9 mouse cellular contexts compared by ENCODE assay signal in the genomic region with DNA sequence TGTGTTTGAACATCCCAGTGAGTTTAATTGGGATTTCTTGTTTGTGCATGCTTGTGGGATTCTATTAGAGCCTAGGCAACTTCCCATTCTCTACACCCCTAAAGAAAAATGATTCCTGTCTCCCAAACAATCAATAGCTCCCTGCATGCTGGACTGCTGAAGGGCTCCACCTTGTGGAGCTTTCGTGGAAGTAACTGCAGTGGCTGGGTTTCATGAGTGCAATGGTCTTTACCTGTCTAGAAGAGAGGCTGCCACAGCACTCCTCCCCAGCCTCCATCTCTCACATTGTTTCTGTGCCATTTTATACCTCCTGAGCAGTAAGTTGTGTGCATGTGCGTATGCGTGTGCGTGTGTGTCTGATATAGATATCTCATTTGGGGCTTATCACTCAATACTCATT. TPM values are rescaled to one million over a fixed set of nuclear protein-coding genes. Genes with fewer than 3 reads are reported as not detected.
DNase-seq lines count a peak whose midpoint lies in the region; ATAC-seq and TF ChIP-seq lines count a peak whose summit lies in the region.
"Had no signal": no experiment of that assay in that cellular context is flagged by ENCODE, and none has a peak within 500 bp of the region (broad histone marks: within the 10 kb centered on the region; RNA-seq: fewer than 3 reads in every experiment).

No protein-coding gene starts in this region.

- no peaks in the 10 kb centered on the region for H3K79me2 ChIP-seq in MEL (ENCODE audit: control insufficient read depth, insufficient read depth, low read length, poor library complexity)

- ATAC-seq in kidney, embryonic 15.5 days (replicated peaks; ENCODE audit: low FRiP score) = no peak
- peak; percentile 81 for ATAC-seq in frontal cortex, adult (ENCODE audit: low TSS enrichment)
- ATAC-seq in megakaryocyte progenitor cell, adult 5-6 weeks (replicated peaks; ENCODE audit: poor library complexity) = peak; percentile 87

- H3K36me3 ChIP-seq in kidney, embryonic 15.5 days = no peaks in the 10 kb centered on the region
- H3K36me3 ChIP-seq in MEL (ENCODE audit: control insufficient read depth in 1 of 2, insufficient read depth in 2 of 2, low read length in 2 of 2) = no peaks in the 10 kb centered on the region
- H3K36me3 ChIP-seq: embryonic facial prominence, embryonic 15.5 days had no signal

- no peak overlapping the region for H3K27ac ChIP-seq in kidney, embryonic 15.5 days
- H3K27ac ChIP-seq in MEL (ENCODE audit: control insufficient read depth, low read depth, low read length) = no peak overlapping the region
- H3K27ac ChIP-seq: embryonic facial prominence, embryonic 15.5 days had no signal

- TF ChIP-seq CTCF in MEL (IDR thresholded peaks at IDR 0.05 in 2 of 3, conservative IDR thresholded peaks at IDR 0.05 in 1 of 3; ENCODE audit: control insufficient read depth in 1 of 3, insufficient read depth in 1 of 3, low read depth in 2 of 3, low read length in 3 of 3, poor library complexity in 1 of 3, severe bottlenecking in 1 of 3) = peak; percentile 81 to 93 (median 91)

- no peaks in the 10 kb centered on the region for H3K27me3 ChIP-seq in kidney, embryonic 15.5 days
- no peaks in the 10 kb centered on the region for H3K27me3 ChIP-seq in MEL (ENCODE audit: control insufficient read depth in 1 of 2, insufficient read depth in 2 of 2, low read length in 2 of 2)
- H3K27me3 ChIP-seq: embryonic facial prominence, embryonic 15.5 days had no signal

- H3K9ac ChIP-seq in kidney, embryonic 15.5 days = no peak overlapping the region
- H3K9ac ChIP-seq in MEL (ENCODE audit: control insufficient read depth, low read depth, low read length, poor library complexity, severe bottlenecking) = no peak overlapping the region
- H3K9ac ChIP-seq: embryonic facial prominence, embryonic 15.5 days had no signal

- H3K4me3 ChIP-seq in kidney, embryonic 15.5 days (replicated peaks) = no peak overlapping the region
- no peak overlapping the region for H3K4me3 ChIP-seq in MEL (ENCODE audit: control insufficient read depth in 1 of 2, insufficient read depth in 1 of 2, low read depth in 2 of 2, low read length in 2 of 2)
- H3K4me3 ChIP-seq: embryonic facial prominence, embryonic 15.5 days had no signal

- no peak overlapping the region for H3K4me2 ChIP-seq in kidney, embryonic 15.5 days
- H3K4me2 ChIP-seq: embryonic facial prominence, embryonic 15.5 days had no signal

- DNase-seq in kidney, adult 11 months = peak; percentile 39
- DNase-seq in MEL (ENCODE audit: low read depth, low spot score) = peak; percentile 70
- DNase-seq in cerebellum, adult 11-12 months = peak; percentile 33
- DNase-seq in layer of hippocampus, adult 18-20 months (ENCODE audit: low spot score in 2 of 2) = peak; percentile 39 to 79
- peak; percentile 34 to 70 for DNase-seq in spleen, postnatal 4 days (ENCODE audit: low spot score in 2 of 2)

- H3K4me1 ChIP-seq in kidney, embryonic 15.5 days = no peaks in the 10 kb centered on the region
- no peaks in the 10 kb centered on the region for H3K4me1 ChIP-seq in MEL (ENCODE audit: control insufficient read depth in 1 of 2, insufficient read depth in 2 of 2, low read length in 2 of 2)
- H3K4me1 ChIP-seq: embryonic facial prominence, embryonic 15.5 days had no signal

- H3K9me3 ChIP-seq in kidney, embryonic 15.5 days (replicated peaks) = no peaks in the 10 kb centered on the region
- no peaks in the 10 kb centered on the region for H3K9me3 ChIP-seq in MEL (replicated peaks; ENCODE audit: insufficient read depth, low read length)
- H3K9me3 ChIP-seq: embryonic facial prominence, embryonic 15.5 days had no signal

- TF ChIP-seq RAD21 in MEL (IDR thresholded peaks at IDR 0.05; ENCODE audit: low read depth, low read length) = peak; percentile 86

- no peak for TF ChIP-seq POLR2A in MEL (IDR thresholded peaks at IDR 0.05; ENCODE audit: control insufficient read depth in 1 of 2, insufficient read depth in 1 of 2, low read depth in 1 of 2, low read length in 2 of 2, poor library complexity in 1 of 2)

- TF ChIP-seq EP300 in MEL (IDR thresholded peaks at IDR 0.05; ENCODE audit: low read depth in 1 of 2, low read length in 2 of 2) = no peak

- WGBS in kidney, embryonic 15.5 days = 37% methylated on average over 4 of the region's 4 CpGs

TF ChIP-seq in MEL, 35 proteins besides CTCF, POLR2A, EP300 and RAD21:
- TF ChIP-seq ZC3H11A (IDR thresholded peaks at IDR 0.05; ENCODE audit: low read depth, low read length) (peak; percentile 89), MAZ (IDR thresholded peaks at IDR 0.05; ENCODE audit: low read depth, low read length) (0 out of 2 replicates have a peak, but pooled peaks have one; percentile 39), CHD1 (IDR thresholded peaks at IDR 0.05; ENCODE audit: low read depth, low read length) (no peak), USF1 (IDR thresholded peaks at IDR 0.05; ENCODE audit: low read depth, low read length) (no peak), USF2 (IDR thresholded peaks at IDR 0.05; ENCODE audit: borderline replicate concordance in 1 of 2, insufficient read depth in 1 of 2, low read depth in 1 of 2, low read length in 2 of 2) (no peak), GATA1 (IDR thresholded peaks at IDR 0.05; ENCODE audit: low read depth, low read length) (no peak), MYC (IDR thresholded peaks at IDR 0.05; ENCODE audit: low read depth, low read length) (0 out of 2 replicates have a peak, but pooled peaks have one; percentile 38), MXI1 (IDR thresholded peaks at IDR 0.05; ENCODE audit: low read depth, low read length) (0 out of 2 replicates have a peak, but pooled peaks have one; percentile 20), SMC3 (IDR thresholded peaks at IDR 0.05; ENCODE audit: low read depth, low read length) (peak; percentile 97), HCFC1 (IDR thresholded peaks at IDR 0.05; ENCODE audit: low read depth, low read length) (no peak), ETS1 (IDR thresholded peaks at IDR 0.05; ENCODE audit: low read depth, low read length) (no peak), ZMIZ1 (IDR thresholded peaks at IDR 0.05; ENCODE audit: low read depth, low read length) (no peak), SIN3A (IDR thresholded peaks at IDR 0.05; ENCODE audit: low read length) (peak; percentile 33; the same call in 1 of the 2 replicates), BHLHE40 (IDR thresholded peaks at IDR 0.05; ENCODE audit: borderline replicate concordance, low read depth, low read length) (peak; percentile 38; the same call in 1 of the 2 replicates), KAT2A (conservative IDR thresholded peaks at IDR 0.05; ENCODE audit: low read depth, low read length) (no peak), JUND (IDR thresholded peaks at IDR 0.05; ENCODE audit: low read depth, low read length) (0 out of 2 replicates have a peak, but pooled peaks have one; percentile 16), TAL1 (IDR thresholded peaks at IDR 0.05; ENCODE audit: low read length) (no peak), MAFK (IDR thresholded peaks at IDR 0.05; ENCODE audit: borderline replicate concordance, low read depth, low read length) (no peak), ZNF384 (IDR thresholded peaks at IDR 0.05; ENCODE audit: low read depth, low read length) (no peak), MEF2A (IDR thresholded peaks at IDR 0.05; ENCODE audit: extremely low read depth, insufficient replicate concordance, low read depth, low read length, poor library complexity, severe bottlenecking) (no peak)

RNA-seq across cellular contexts. Expression of a gene that starts 6.0 kb away (rescaled TPM):
- not detected in 2 replicates for polyA plus RNA-seq in kidney, embryonic 15.5 days (2015; fragmentation: Nextera tagmentation; extraction: Ambion mirVana)
- not detected in 2 replicates for total RNA-seq in MEL (2012; rRNA removed)
- not detected for polyA plus RNA-seq in MEL (2012; ENCODE audit: insufficient read depth in 1 of 2, insufficient read length in 2 of 2, low read depth in 1 of 2, low replicate concordance in 2 of 2, missing spikeins in 1 of 2)
- total RNA-seq in layer of hippocampus, adult 18-20 months (2021) = not detected
- total RNA-seq in megakaryocyte progenitor cell, adult 5-6 weeks (2015) = not detected in 2 replicates
- total RNA-seq in megakaryocyte progenitor cell, adult 5-6 weeks (2017) = not detected in 2 replicates
- polyA plus RNA-seq: embryonic facial prominence, embryonic 15.5 days had no signal

RNA-seq across cellular contexts. Expression of a gene that starts 18.5 kb away (rescaled TPM):
- polyA plus RNA-seq in kidney, embryonic 15.5 days (2015; fragmentation: Nextera tagmentation; extraction: Ambion mirVana) = 5.9 and 7.2 TPM in 2 replicates
- total RNA-seq in MEL (2012; rRNA removed) = 129 and 162 TPM in 2 replicates
- 100 to 1,000 TPM in 1 of 2 experiments, 10 to 100 TPM in 1; 85.0 to 191 TPM for polyA plus RNA-seq in MEL (2012; ENCODE audit: insufficient read depth in 1 of 2, insufficient read length in 2 of 2, low read depth in 1 of 2, low replicate concordance in 2 of 2, missing spikeins in 1 of 2)
- 100 to 1,000 TPM; 267 to 269 TPM for total RNA-seq in layer of hippocampus, adult 18-20 months (2021)
- total RNA-seq in megakaryocyte progenitor cell, adult 5-6 weeks (2015) = 2.5 and 4.6 TPM in 2 replicates
- 6.7 and 8.0 TPM in 2 replicates for total RNA-seq in megakaryocyte progenitor cell, adult 5-6 weeks (2017)

RNA-seq across cellular contexts. Expression of a gene that starts 48.5 kb away (rescaled TPM):
- polyA plus RNA-seq in kidney, embryonic 15.5 days (2015; fragmentation: Nextera tagmentation; extraction: Ambion mirVana) = 44.1 and 45.0 TPM in 2 replicates
- total RNA-seq in MEL (2012; rRNA removed) = 33.2 and 34.8 TPM in 2 replicates
- 10 to 100 TPM; 22.4 to 42.3 TPM for polyA plus RNA-seq in MEL (2012; ENCODE audit: insufficient read depth in 1 of 2, insufficient read length in 2 of 2, low read depth in 1 of 2, low replicate concordance in 2 of 2, missing spikeins in 1 of 2)
- total RNA-seq in layer of hippocampus, adult 18-20 months (2021) = 10 to 100 TPM; 71.2 to 76.1 TPM
- total RNA-seq in megakaryocyte progenitor cell, adult 5-6 weeks (2015) = 61.4 and 64.5 TPM in 2 replicates
- 36.7 and 38.0 TPM in 2 replicates for total RNA-seq in megakaryocyte progenitor cell, adult 5-6 weeks (2017)

Comparison
In these comparisons a context has a peak if more than half of its experiments do, and no peak if none do; other contexts are left out.
1. RNA of a gene that starts 18.5 kb away (total RNA-seq): 267 to 269 TPM in layer of hippocampus, adult 18-20 months and 129 to 162 TPM in MEL; 2.5 to 8.0 TPM in megakaryocyte progenitor cell, adult 5-6 weeks; every median in the first group is over 10 times any median in the second.
2. Peak in every context shown above with its lines, with median percentiles within 50 percentile points of each other: DNase-seq.